Mouse (Mus musculus) spleen, adult 2 months (tissue): ENCODE measurements at regions not wholly inside any gene's neighbourhood (a gene's known extent, or its start where the extent isn't known, plus 50 kb on each side); places are given as distances from the start of the nearest gene placed in this dataset.

Source experiments
- DNase-seq, 2 experiments: peaks; one replicate each; pipeline versions ENCODE4 v3.0.0 to v3.0.0-alpha.2; 2012 to 2021; ENCODE audit warnings: low spot score in 2 of 2, low read depth in 1 of 2
- H3K27ac ChIP-seq: fragments of 200-500 bp; 2 replicates; pipeline ENCODE4 v1.5.1; 2012; ENCODE audit warnings: low read length, inconsistent platforms; ENCODE audit not compliant: insufficient read depth
- H3K27me3 ChIP-seq: fragments of 200-500 bp; 2 replicates; pipeline ENCODE4 v1.6.1; 2012; ENCODE audit warnings: mild to moderate bottlenecking, moderate library complexity, low read length, inconsistent platforms; ENCODE audit not compliant: control insufficient read depth, insufficient read depth
- H3K36me3 ChIP-seq: fragments of 200-500 bp; 2 replicates; pipeline ENCODE4 v1.6.1; 2012; ENCODE audit warnings: mild to moderate bottlenecking, low read length, inconsistent platforms; ENCODE audit not compliant: control insufficient read depth, insufficient read depth
- H3K4me1 ChIP-seq: fragments of 200-500 bp; 2 replicates; pipeline ENCODE4 v1.6.1; 2011; ENCODE audit warnings: inconsistent platforms; ENCODE audit not compliant: control insufficient read depth, insufficient read depth, insufficient read length
- H3K4me3 ChIP-seq: fragments of 200-500 bp; 2 replicates; pipeline ENCODE4 v1.5.1; 2011; ENCODE audit warnings: mild to moderate bottlenecking, inconsistent platforms; ENCODE audit not compliant: insufficient read depth, insufficient read length; ENCODE audit errors: extremely low read depth
- CTCF ChIP-seq: fragments of 200-500 bp; IDR thresholded peaks from 2 replicates; pipeline ENCODE4 v1.5.1; 2011; ENCODE audit warnings: mild to moderate bottlenecking, inconsistent platforms; ENCODE audit not compliant: insufficient read depth, insufficient read length, insufficient replicate concordance; ENCODE audit errors: extremely low read depth
- POLR2A ChIP-seq: fragments of 200-500 bp; IDR thresholded peaks from 2 replicates; pipeline ENCODE4 v1.6.1; 2011; ENCODE audit warnings: low read depth, low read length, inconsistent platforms
- WGBS: fragments of 180-500 bp; shearing (Covaris S2); methylation state at CpG from one replicate; pipeline ENCODE4 v1.1.7; 2018; 5-methylcytosine and 5-hydroxymethylcytosine counted together

DNA sequence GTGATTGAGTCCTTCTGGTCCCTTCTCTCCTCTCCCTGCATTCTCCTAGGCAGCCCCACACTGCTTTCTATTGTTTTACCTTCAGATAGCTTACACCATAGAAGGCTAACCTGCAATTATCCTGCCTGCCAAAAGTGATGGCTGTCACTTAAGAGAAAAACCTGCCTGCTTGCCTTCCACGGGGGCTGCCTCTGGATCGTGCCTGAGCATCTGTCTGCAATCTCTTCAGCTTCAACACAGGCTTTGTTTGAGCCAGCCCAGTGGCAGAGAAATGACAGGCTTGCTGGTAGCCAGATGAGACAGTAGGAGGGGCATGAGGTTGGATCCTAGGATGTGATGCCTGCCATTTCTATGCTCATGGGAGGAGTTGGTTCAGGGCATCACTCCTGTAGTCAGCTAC, 345.2 kb upstream of the Tshz3 start:
- WGBS, result 75% methylated on average over 2 of the region's 2 CpGs
- TF ChIP-seq CTCF (no peak), POLR2A (no peak)

DNA sequence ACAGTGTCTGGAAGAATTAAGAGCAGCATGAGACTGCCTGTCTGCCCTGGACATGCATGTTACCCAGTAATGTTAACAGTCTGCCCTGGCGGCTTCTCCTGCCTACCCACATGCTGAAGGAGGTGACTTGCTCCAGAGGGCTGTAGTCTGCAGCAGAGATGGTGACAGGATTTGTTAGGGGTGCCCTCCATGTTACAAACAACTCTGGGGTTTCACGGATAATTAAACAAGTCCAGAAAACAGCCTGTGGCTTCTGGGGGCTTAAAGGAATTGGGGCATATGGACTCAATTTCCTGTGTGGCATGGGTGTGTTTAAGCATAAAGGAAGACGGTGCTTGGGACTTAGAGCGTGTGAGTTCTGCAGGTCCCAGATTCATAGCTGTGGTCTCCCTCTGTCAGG, 347.3 kb upstream of the Tshz3 start:
- H3K36me3 ChIP-seq, result no peaks in the 10 kb centered on the region
- TF ChIP-seq CTCF (no peak), POLR2A (no peak)
- H3K4me3 ChIP-seq, result no peak overlapping the region
- H3K4me1 ChIP-seq, result no peaks in the 10 kb centered on the region
- no peak overlapping the region for H3K27ac ChIP-seq
- DNase-seq, result no peak
- WGBS, result 56% methylated on average over 4 of the region's 4 CpGs
- H3K27me3 ChIP-seq, result no peaks in the 10 kb centered on the region

More for the DNA sequence above, 345.2 kb upstream of the Tshz3 start:
- H3K27me3 ChIP-seq, result no peaks in the 10 kb centered on the region
- H3K36me3 ChIP-seq, result no peaks in the 10 kb centered on the region
- no peak for DNase-seq
- no peak overlapping the region for H3K4me3 ChIP-seq
- no peak overlapping the region for H3K27ac ChIP-seq
- H3K4me1 ChIP-seq, result no peaks in the 10 kb centered on the region

DNA sequence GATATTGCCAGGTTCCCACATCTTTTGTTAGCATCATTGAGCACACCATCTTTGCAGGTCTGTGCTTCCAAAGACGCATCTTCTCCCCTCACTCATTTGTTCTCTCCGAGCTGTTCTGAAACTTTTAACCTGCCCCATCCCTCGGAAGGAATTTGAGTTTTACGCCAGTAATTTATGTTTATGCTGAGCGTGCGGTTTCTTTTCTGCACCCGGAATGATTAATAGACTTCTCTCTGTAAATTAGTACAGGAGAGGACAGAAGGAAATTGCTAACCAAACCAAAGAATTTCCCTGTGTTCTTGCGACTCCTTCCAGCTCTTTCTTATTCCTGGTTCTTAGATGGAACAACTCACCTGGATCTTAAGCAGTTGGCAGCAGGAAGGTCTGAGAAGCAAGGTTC, 349.7 kb upstream of the Tshz3 start:
- H3K4me3 ChIP-seq, result no peak overlapping the region
- TF ChIP-seq POLR2A (no peak), CTCF (no peak)
- no peaks in the 10 kb centered on the region for H3K36me3 ChIP-seq
- no peak for DNase-seq
- 80% methylated on average over 8 of the region's 8 CpGs for WGBS
- H3K27me3 ChIP-seq, result no peaks in the 10 kb centered on the region
- H3K4me1 ChIP-seq, result no peaks in the 10 kb centered on the region
- H3K27ac ChIP-seq, result no peak overlapping the region

DNA sequence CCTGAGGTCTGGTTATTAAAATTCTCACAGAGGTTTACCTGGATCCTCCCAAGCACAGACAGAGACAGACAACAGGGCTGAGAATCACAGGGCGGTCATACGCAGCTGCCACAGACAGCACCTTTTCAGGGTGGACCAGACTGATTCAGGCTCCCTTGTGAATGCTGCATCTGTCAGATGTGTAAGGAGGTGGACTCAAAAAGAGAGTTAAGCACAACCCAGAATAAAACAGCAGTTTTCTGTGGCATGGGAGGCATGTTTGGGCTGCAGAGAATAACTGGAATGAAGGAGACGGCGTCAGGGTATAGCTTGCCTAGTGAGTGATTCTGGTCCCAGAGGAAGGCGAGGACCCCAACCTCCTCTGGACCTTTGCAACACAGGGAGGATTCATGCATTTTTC, 363.1 kb upstream of the Tshz3 start:
- Histone ChIP-seq H3K4me3 (no peak overlapping the region), H3K4me1 (no peaks in the 10 kb centered on the region), H3K27me3 (no peaks in the 10 kb centered on the region), H3K36me3 (no peaks in the 10 kb centered on the region), H3K27ac (no peak overlapping the region)
- TF ChIP-seq POLR2A (no peak), CTCF (no peak)
- no peak for DNase-seq
- WGBS, result 97% methylated on average over 5 of the region's 5 CpGs

- Histone ChIP-seq H3K4me1 (no peaks in the 10 kb centered on the region), H3K4me3 (no peak overlapping the region), H3K36me3 (no peaks in the 10 kb centered on the region), H3K27ac (no peak overlapping the region), H3K27me3 (no peaks in the 10 kb centered on the region)
- DNase-seq, result no peak
- WGBS, result 48% methylated on average over 5 of the region's 5 CpGs
- TF ChIP-seq POLR2A, result no peak
- TF ChIP-seq CTCF, result no peak
These were observed 363.8 kb upstream of the Tshz3 start for GRCm38 (mm10) chr7:36334091-36334490.

DNA sequence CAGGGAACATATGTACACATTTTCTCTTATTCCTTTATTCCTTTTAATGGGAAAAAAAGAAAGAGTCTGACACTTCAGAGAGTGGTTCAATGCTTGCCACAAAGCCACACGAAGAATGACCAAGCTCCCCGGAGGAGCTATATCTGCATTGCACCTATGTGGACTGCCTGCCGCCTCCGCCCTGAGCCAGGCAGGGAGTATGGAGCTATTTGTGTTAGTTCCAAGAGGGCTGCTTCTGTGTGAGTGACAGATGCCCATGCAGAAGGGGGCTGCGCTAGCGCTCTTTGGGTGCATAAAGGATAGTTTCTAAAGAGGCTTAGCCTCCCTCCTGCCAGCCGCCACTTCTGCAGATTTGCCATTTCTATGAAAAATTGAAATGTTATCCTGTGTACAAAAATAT, 365.3 kb upstream of the Tshz3 start:
- H3K4me3 ChIP-seq, result no peak overlapping the region
- H3K27ac ChIP-seq, result no peak overlapping the region
- H3K36me3 ChIP-seq, result no peaks in the 10 kb centered on the region
- H3K4me1 ChIP-seq, result no peaks in the 10 kb centered on the region
- 92% methylated on average over 7 of the region's 7 CpGs for WGBS
- no peak for TF ChIP-seq POLR2A
- H3K27me3 ChIP-seq, result no peaks in the 10 kb centered on the region
- DNase-seq, result no peak

- 84% methylated on average over 2 of the region's 2 CpGs for WGBS
- DNase-seq, result no peak
- Histone ChIP-seq H3K27me3 (no peaks in the 10 kb centered on the region), H3K36me3 (no peaks in the 10 kb centered on the region), H3K27ac (no peak overlapping the region), H3K4me3 (no peak overlapping the region), H3K4me1 (no peaks in the 10 kb centered on the region)
- no peak for TF ChIP-seq POLR2A
- TF ChIP-seq CTCF, result no peak
These were observed 369.8 kb upstream of the Tshz3 start for GRCm38 (mm10) chr7:36328141-36328540.

DNA sequence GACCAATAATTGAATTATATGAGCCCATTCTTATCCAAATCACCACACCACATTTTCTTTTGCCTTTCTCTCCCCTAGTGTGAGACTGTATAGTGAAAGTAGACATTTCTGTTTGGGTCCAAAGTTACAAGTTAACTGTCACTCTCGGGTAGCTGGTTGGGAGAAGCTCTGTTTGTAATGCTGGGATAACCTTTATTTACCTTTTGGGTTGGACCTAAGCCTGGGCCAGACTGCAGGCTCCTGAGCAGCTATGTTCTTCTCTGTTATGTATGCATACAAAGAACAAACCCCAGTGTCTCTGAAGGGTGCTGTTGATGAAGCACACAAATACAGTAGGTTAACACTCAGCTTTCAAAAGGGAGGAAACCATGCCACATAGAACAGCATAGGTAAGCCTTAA, 373.9 kb upstream of the Tshz3 start:
- no peak for TF ChIP-seq POLR2A
- no peak for TF ChIP-seq CTCF
- Histone ChIP-seq H3K36me3 (no peaks in the 10 kb centered on the region), H3K27me3 (no peaks in the 10 kb centered on the region), H3K4me1 (no peaks in the 10 kb centered on the region), H3K27ac (no peak overlapping the region), H3K4me3 (no peak overlapping the region)
- WGBS, result 83% methylated on average over 1 of the region's 1 CpGs
- DNase-seq, result no peak
